ENCODE assay signal across 28 mouse cellular contexts in the genomic region with DNA sequence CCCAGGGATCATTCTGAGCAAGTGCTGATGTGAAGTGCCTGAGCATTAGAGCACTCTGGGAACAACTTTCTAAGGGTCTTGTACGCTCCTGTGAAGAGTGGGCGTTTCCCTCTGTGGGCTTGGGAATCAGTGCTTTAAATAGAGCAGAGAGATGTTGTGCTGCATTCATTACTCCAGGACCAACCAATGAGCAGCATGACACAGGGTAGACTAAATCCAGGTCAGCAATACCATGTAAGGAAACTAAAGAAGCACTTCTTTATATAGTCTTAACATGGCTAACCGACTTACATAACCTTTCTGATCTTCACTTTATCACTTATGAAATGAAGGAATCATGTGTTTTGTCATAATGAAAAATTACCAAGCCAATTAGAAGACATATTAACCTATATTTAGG.
"Had no signal": no experiment of that assay in that cellular context is flagged by ENCODE, and none has a peak within 500 bp of the region (broad histone marks: within the 10 kb centered on the region; RNA-seq: fewer than 3 reads in every experiment).

No protein-coding gene starts in this region.

- DNase-seq: gastrocnemius, adult 2 months; gastrocnemius, postnatal 10 days; gastrocnemius, postnatal 25 days; heart, adult 18-20 months; heart, postnatal 10 days; heart, postnatal 4 days; kidney, adult 18-20 months; kidney, adult 8-10 months; kidney, postnatal 10 days; kidney, postnatal 25 days; kidney, postnatal 4 days; liver; liver, embryonic 13.5 days; liver, postnatal 0 days had no signal

- H3K36me3 ChIP-seq: hindbrain, embryonic 10.5 days; hindbrain, embryonic 12.5 days; intestine, embryonic 15.5 days; limb, embryonic 10.5 days; limb, embryonic 12.5 days; liver, embryonic 13.5 days; liver, embryonic 15.5 days had no signal

- H3K9me3 ChIP-seq: hindbrain, embryonic 10.5 days; hindbrain, embryonic 12.5 days; intestine, embryonic 15.5 days; limb, embryonic 10.5 days; limb, embryonic 12.5 days; liver, embryonic 13.5 days; liver, embryonic 15.5 days had no signal

- H3K4me1 ChIP-seq: hindbrain, embryonic 10.5 days; hindbrain, embryonic 12.5 days; intestine, embryonic 15.5 days; limb, embryonic 10.5 days; liver, embryonic 13.5 days; liver, embryonic 15.5 days had no signal

- H3K9ac ChIP-seq: hindbrain, embryonic 12.5 days; hindbrain, embryonic 14.5 days; intestine, embryonic 15.5 days; limb, embryonic 12.5 days; liver, embryonic 13.5 days; liver, embryonic 15.5 days; liver, postnatal 0 days had no signal

- ATAC-seq: hindbrain, embryonic 16.5 days; inflammation-experienced regulatory T-cells, adult 6 months; intestine, embryonic 15.5 days; intestine, postnatal 0 days; liver, postnatal 0 days had no signal

- H3K27ac ChIP-seq: gastrocnemius, adult 2 months; hindbrain, embryonic 10.5 days; hindbrain, embryonic 12.5 days; hindbrain, embryonic 14.5 days; intestine, embryonic 15.5 days; layer of hippocampus, adult 2 months; left cerebral cortex, adult 2 months; limb, embryonic 10.5 days; limb, embryonic 12.5 days; liver, embryonic 13.5 days; liver, embryonic 15.5 days had no signal

- H3K4me3 ChIP-seq: gastrocnemius, adult 2 months; hindbrain, embryonic 10.5 days; hindbrain, embryonic 12.5 days; intestine, embryonic 15.5 days; layer of hippocampus, adult 2 months; left cerebral cortex, adult 2 months; limb, embryonic 10.5 days; limb, embryonic 12.5 days; liver, embryonic 13.5 days; liver, embryonic 15.5 days had no signal

- H3K4me2 ChIP-seq: heart, embryonic 11.5 days; hindbrain, embryonic 12.5 days; hindbrain, embryonic 14.5 days; intestine, embryonic 15.5 days; limb, embryonic 12.5 days; liver, embryonic 11.5 days; liver, embryonic 13.5 days; liver, embryonic 15.5 days had no signal

- H3K27me3 ChIP-seq: hindbrain, embryonic 12.5 days; intestine, embryonic 15.5 days; limb, embryonic 12.5 days; liver, embryonic 13.5 days; liver, embryonic 15.5 days had no signal
